Mouse (Mus musculus) hindbrain, embryonic 16.5 days (tissue): ENCODE measurements around the gene Trem3. TPM values are rescaled to one million over a fixed set of nuclear protein-coding genes. Genes with fewer than 3 reads are reported as not detected.

ENCODE experiments used
- ATAC-seq: fragments of 200-750 bp; cut with Nextera tagmentation; 2 replicates; pipeline ENCODE4 v1.8.0; 2017; ENCODE audit warnings: moderate TSS enrichment, moderate library complexity
- H3K27ac ChIP-seq: fragments of 300-500 bp; sonication (generic); 2 replicates; pipeline ENCODE4 v1.5.1; 2014; ENCODE audit warnings: low read depth, mild to moderate bottlenecking, control low read depth, low read length, moderate library complexity
- H3K27me3 ChIP-seq: fragments of 300-500 bp; sonication (generic); replicated peaks from 2 replicates; pipeline ENCODE4 v1.6.1; 2014; ENCODE audit warnings: low read length; ENCODE audit not compliant: control insufficient read depth, insufficient read depth
- H3K36me3 ChIP-seq: fragments of 300-500 bp; sonication (generic); 2 replicates; pipeline ENCODE4 v1.6.1; 2014; ENCODE audit warnings: mild to moderate bottlenecking, low read length, moderate library complexity, mixed read lengths; ENCODE audit not compliant: control insufficient read depth, insufficient read depth
- H3K4me1 ChIP-seq: fragments of 300-500 bp; sonication (generic); 2 replicates; pipeline ENCODE4 v1.6.1; 2014; ENCODE audit warnings: low read depth, low read length; ENCODE audit not compliant: control insufficient read depth, insufficient read depth
- H3K4me2 ChIP-seq: fragments of 300-500 bp; sonication (generic); 2 replicates; pipeline ENCODE4 v1.6.1; 2014; ENCODE audit warnings: mild to moderate bottlenecking, low read length, control low read depth, moderate library complexity
- H3K4me3 ChIP-seq: fragments of 300-500 bp; sonication (generic); 2 replicates; pipeline ENCODE4 v1.5.1; 2014; ENCODE audit warnings: mild to moderate bottlenecking, low read length, control low read depth, moderate library complexity
- H3K9ac ChIP-seq: fragments of 300-500 bp; sonication (generic); 2 replicates; pipeline ENCODE4 v1.6.1; 2014; ENCODE audit warnings: low read depth, mild to moderate bottlenecking, control low read depth, low read length, moderate library complexity
- H3K9me3 ChIP-seq: fragments of 300-500 bp; sonication (generic); 2 replicates; pipeline ENCODE4 v1.6.1; 2014; ENCODE audit warnings: mild to moderate bottlenecking, low read length, moderate library complexity; ENCODE audit not compliant: control insufficient read depth
- WGBS: fragments of 180-500 bp; shearing (Covaris S2); extraction: QIAGEN DNeasy Blood & Tissue Kit; methylation state at CpG from one replicate; pipeline ENCODE4 v1.1.7; 2014; 5-methylcytosine and 5-hydroxymethylcytosine counted together
- polyA plus RNA-seq: library from polyadenylated mRNA; unstranded; fragments of >200 nt; fragmentation: Nextera tagmentation; extraction: Ambion mirVana; gene quantifications from 2 replicates; pipeline ENCODE4 v1.2.1, GENCODE M21; 2015

The Trem3 gene
- polyA plus RNA-seq, 1 experiment from 2014 or later, result not detected

DNA sequence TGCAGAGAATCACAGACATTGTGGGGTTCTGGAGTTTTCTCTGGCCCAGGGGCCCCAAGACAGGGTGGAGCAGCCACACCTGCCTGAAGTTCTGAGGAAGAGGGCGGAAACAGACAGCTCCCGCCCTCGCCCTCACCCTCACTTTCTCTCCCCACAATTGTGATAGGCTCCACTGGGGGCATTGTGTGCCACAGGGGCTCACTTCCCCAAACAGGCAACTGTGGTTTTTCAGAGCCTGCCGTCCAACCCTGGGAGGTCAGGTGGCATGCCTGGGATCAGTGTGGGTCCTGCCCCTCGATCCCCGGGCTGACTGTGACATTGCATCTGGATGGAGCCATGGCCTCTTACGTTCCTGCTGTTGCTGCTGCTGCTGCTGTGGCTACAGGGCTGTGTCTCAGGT lies 52.6 kb downstream of the Trem3 start:
- Histone ChIP-seq H3K4me1 (no peaks in the 10 kb centered on the region), H3K36me3 (no peaks in the 10 kb centered on the region), H3K4me2 (no peak overlapping the region), H3K4me3 (no peak overlapping the region), H3K9me3 (no peaks in the 10 kb centered on the region), H3K9ac (no peak overlapping the region), H3K27me3 (no peaks in the 10 kb centered on the region), H3K27ac (no peak overlapping the region)
- WGBS, result 77% methylated on average over 7 of the region's 7 CpGs
- no peak for ATAC-seq

DNA sequence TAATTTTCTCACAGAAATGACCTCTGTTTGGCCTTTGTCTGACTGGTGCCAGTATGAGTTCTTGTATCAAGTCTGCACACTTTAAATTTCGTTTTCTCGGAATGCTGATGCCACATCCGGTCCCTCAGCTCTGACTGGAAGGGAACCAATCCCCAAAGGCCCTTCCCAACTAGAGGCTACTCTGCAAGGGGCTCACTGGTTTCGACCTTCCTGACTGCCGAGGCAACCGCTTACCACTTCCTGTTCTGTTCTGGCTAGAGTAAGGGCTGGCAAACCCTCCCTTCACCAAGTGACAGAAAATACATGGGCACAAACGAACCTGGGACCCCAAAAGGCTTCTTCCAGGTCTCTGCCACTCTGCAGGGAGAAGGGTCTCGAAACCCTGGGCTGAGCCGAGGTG lies 53.3 kb downstream of the Trem3 start:
- no peak for ATAC-seq
- Histone ChIP-seq H3K27me3 (no peaks in the 10 kb centered on the region), H3K36me3 (no peaks in the 10 kb centered on the region), H3K9ac (no peak overlapping the region), H3K9me3 (no peaks in the 10 kb centered on the region), H3K27ac (no peak overlapping the region), H3K4me2 (no peak overlapping the region), H3K4me3 (no peak overlapping the region), H3K4me1 (no peaks in the 10 kb centered on the region)
- 82% methylated on average over 9 of the region's 9 CpGs for WGBS

DNA sequence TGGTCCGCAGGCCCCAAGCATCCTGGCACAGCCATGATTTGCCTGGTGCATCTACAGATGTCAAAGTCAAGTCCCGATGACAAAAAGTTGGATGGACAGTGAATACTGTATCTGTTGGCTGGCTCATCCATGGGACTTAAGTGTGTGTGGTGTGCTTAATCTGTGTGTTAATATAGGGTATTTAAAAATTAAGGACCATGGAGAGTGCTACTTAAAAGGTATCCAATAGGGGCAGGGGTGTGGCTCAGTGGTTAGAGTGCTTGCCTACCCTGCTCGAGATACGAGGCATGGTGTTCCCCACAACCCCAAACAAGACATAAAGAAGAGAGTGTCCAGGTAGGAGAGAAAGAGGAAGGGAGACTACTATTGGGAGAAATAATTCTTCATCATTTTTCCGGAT lies 54.2 kb downstream of the Trem3 start:
- H3K9me3 ChIP-seq, result no peaks in the 10 kb centered on the region
- no peak overlapping the region for H3K9ac ChIP-seq
- WGBS, result 89% methylated on average over 5 of the region's 5 CpGs
- no peak overlapping the region for H3K27ac ChIP-seq
- no peaks in the 10 kb centered on the region for H3K36me3 ChIP-seq
- ATAC-seq, result no peak
- H3K4me3 ChIP-seq, result no peak overlapping the region
- no peaks in the 10 kb centered on the region for H3K4me1 ChIP-seq
- H3K27me3 ChIP-seq, result no peaks in the 10 kb centered on the region
- H3K4me2 ChIP-seq, result no peak overlapping the region

Other genes with a start within 250 kb of the Trem3 start
- not detected in 2 replicates for gene 1700122O11Rik, start 209.5 kb upstream of the Trem3 start, polyA plus RNA-seq
- gene 1700067P10Rik, start 158.5 kb upstream of the Trem3 start, polyA plus RNA-seq, result 0.24 TPM in 2 replicates
- not detected in 2 replicates for gene 9830107B12Rik, start 101.5 kb upstream of the Trem3 start, polyA plus RNA-seq
- 0.14 TPM in 1 of 2 replicates, not detected in the other for gene A530064D06Rik, start 80.5 kb upstream of the Trem3 start, polyA plus RNA-seq
- gene Trem1, start 15.0 kb upstream of the Trem3 start, polyA plus RNA-seq, result not detected in 2 replicates
- gene Treml4, start 16.5 kb downstream of the Trem3 start, polyA plus RNA-seq, result 0.17 and 0.59 TPM in 2 replicates
- 0.27 TPM in 1 of 2 replicates, not detected in the other for gene Treml2, start 51.7 kb downstream of the Trem3 start, polyA plus RNA-seq
- 0.06 and 0.14 TPM in 2 replicates for gene B430306N03Rik, start 68.4 kb downstream of the Trem3 start, polyA plus RNA-seq
- 4.5 and 6.7 TPM in 2 replicates for gene Trem2, start 98.6 kb downstream of the Trem3 start, polyA plus RNA-seq
- 0.49 and 0.76 TPM in 2 replicates for gene Treml1, start 112.1 kb downstream of the Trem3 start, polyA plus RNA-seq
- 8.9 and 10.6 TPM in 2 replicates for gene Nfya, start 162.1 kb downstream of the Trem3 start, polyA plus RNA-seq
- 33.2 and 34.3 TPM in 2 replicates for gene Oard1, start 162.2 kb downstream of the Trem3 start, polyA plus RNA-seq
- 0.88 and 4.2 TPM in 2 replicates for gene Apobec2, start 185.2 kb downstream of the Trem3 start, polyA plus RNA-seq
- 0.93 and 1.6 TPM in 2 replicates for gene Tspo2, start 203.7 kb downstream of the Trem3 start, polyA plus RNA-seq
- gene Unc5cl, start 207.1 kb downstream of the Trem3 start, polyA plus RNA-seq, result 0.15 and 0.39 TPM in 2 replicates